Mouse (Mus musculus) layer of hippocampus, adult 9-11 months (tissue): ENCODE results near the gene Tmpo.

Experiments
- DNase-seq: peaks from one replicate; pipeline ENCODE4 v3.0.0; 2022

The Tmpo gene

GRCm38 (mm10) chr10:91102799-91103590 lies 78.1 kb downstream of the Tmpo start:
- DNase-seq: no peak

GRCm38 (mm10) chr10:91101936-91102335 lies 79.2 kb downstream of the Tmpo start:
- DNase-seq: no peak

GRCm38 (mm10) chr10:91100101-91100500 lies 81.0 kb downstream of the Tmpo start:
- no peak for DNase-seq

- DNase-seq: no peak
Measured at GRCm38 (mm10) chr10:91098056-91098455, 83.1 kb downstream of the Tmpo start.
